Mouse (Mus musculus): ENCODE measurements around the gene Gm7233.
"Not testable (repeated sequence)": the region's sequence is repeated elsewhere in the genome, so short reads cannot be mapped to it uniquely, and the experiment has no call there.

Gm7233 gene

DNA sequence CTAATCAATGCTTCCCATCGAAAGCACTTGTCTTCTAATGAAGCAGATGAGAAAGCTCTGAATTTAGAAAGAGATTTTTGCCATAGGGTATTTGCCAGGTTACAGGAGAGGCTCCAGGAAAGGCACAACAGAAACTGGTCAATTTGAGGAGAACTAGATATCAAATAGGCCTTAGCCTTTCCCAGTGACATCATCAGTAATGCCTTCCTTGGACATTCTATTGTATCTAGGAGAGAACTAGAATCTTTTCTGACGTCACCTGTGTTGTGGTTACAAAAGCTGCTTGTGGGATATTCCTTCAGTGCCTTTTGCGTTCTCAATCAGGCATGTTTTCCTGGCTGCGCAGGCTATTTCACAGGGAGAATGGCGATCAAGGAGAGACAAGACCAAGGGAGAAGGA lies at the start of gene Gm7233:
Gene Gm7233 (plus strand): TSS at position 301 of the 400 bp plus-strand sequence.
- DNase-seq: not testable (repeated sequence)

DNA sequence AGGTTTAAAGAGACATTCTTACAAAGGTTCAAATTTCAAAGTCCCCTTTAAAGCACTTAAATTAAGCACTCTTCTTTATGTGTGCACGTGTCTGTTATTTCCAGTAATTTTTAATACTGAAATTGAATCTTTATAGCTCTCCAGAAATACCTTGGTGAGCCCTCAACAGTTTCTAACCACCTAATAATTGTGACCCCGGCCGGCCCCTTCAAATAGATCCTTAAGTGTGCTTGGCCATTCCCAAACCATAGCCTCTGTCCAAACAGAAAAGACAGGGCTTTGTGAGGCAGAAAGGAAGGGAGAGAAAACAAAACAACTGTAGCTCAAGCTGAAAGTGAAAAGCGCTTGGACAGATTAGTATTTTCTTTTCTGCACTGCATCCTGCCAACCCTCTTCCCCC lies 12.5 kb upstream of the Gm7233 start:
- DNase-seq: not testable (repeated sequence)

DNA sequence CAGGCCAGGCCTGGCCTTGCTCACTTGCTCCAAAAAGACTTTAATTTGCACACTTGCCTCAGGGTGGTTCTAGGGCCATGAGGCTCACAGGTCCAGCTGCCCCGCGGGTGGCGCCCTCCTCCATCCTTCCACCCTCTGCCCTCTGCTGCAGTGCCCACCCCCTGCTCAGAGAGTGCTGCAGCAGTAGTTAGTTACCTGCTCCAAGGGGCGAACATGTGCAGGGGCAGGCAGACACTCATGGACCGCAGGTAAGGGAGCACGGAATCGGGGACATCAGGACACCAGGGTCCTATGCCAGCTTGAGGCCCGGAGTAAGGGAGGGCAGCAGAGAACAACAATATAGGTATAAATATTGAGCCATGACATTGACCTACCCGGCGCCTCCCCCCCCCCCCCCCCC lies 11.7 kb upstream of the Gm7233 start:
- not testable (repeated sequence) for DNase-seq

DNA sequence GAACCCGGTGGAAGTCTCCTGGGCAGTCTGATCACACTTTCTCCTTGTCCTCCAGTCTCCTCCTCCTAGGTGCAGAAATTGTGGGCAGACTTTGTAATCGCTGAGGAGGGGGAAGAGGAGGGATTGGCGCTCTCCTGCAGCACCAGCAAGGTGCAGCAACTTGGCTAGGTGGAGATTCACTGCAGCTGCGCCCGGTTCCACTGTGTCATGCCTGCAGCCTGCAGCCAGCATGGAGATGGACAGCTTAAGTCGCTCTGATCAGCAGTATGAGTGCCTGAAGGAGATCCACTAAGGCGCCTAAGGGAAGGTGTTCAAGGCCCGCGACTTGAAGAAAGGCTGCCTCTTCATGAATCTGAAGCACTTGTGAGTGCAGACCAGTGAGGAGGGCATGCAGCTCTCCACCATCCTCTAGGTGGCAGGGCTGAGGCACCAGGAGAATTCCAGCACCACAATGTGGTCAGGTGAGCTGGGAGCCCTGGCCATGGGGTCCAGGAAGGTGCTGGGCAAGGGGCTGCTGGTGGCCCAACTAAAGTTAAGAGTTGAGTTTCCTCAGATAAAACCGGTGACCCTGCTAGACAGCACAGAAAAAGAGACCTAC lies 11.0 kb upstream of the Gm7233 start:
- not testable (repeated sequence) for DNase-seq

DNA sequence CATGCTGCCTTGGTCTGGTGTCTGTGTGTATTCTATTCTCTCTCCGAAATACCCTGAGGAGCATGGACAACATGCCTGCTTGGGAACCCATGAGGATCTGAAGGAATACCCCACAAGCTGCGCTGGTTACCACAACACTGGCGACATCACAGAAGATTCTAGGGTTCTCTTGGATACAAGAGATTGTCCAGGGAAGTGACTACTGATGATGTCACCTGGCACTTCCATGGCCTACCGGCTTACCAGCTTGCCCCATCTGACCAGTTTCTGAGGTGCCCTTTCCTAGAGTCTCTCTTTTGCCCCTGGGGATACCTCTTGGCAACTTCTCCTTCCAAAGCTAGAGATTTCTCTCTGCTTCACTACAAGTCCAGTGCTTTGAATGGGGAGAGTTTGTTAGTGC lies 55.5 kb downstream of the Gm7233 start, which contains the start of gene Gm8122:
Gene Gm8122 (minus strand): TSS at position 101 of the 400 bp plus-strand sequence.
- not testable (repeated sequence) for DNase-seq

All from kidney, adult 11 months (tissue).